Mouse (Mus musculus): ENCODE measurements around the gene Tti1. TPM values are rescaled to one million over a fixed set of nuclear protein-coding genes. Genes with fewer than 3 reads are reported as not detected.

Tti1 gene
- polyA plus RNA-seq (2015; fragmentation: Nextera tagmentation; extraction: Ambion mirVana), result 7.1 and 11.6 TPM in 2 replicates

GRCm38 (mm10) chr2:158028354-158028863 is at the start of gene Tti1, which contains the start of gene Rprd1b:
Gene Tti1, minus strand, starts transcription at chr2:158028433.
Gene Rprd1b, plus strand, starts transcription at chr2:158028497.

Other genes with a start within 250 kb of the Tti1 start
- 7.2 and 23.6 TPM in 2 replicates for gene Vstm2l, start 113.8 kb downstream of the Tti1 start, polyA plus RNA-seq (2015; fragmentation: Nextera tagmentation; extraction: Ambion mirVana)
- gene Rprd1b, start 64 bp upstream of the Tti1 start, polyA plus RNA-seq (2015; fragmentation: Nextera tagmentation; extraction: Ambion mirVana), result 24.4 and 28.3 TPM in 2 replicates
- 48.4 and 70.2 TPM in 2 replicates for gene Tgm2, start 118.0 kb upstream of the Tti1 start, polyA plus RNA-seq (2015; fragmentation: Nextera tagmentation; extraction: Ambion mirVana)
- gene D630003M21Rik, start 200.8 kb upstream of the Tti1 start, polyA plus RNA-seq (2015; fragmentation: Nextera tagmentation; extraction: Ambion mirVana), result 1.6 and 1.7 TPM in 2 replicates
- 0.06 TPM in 1 of 2 replicates, not detected in the other for gene Bpi, start 229.7 kb upstream of the Tti1 start, polyA plus RNA-seq (2015; fragmentation: Nextera tagmentation; extraction: Ambion mirVana)